Mouse (Mus musculus) adipocyte (in vitro differentiated cells): ENCODE measurements at regions not wholly inside any gene's neighbourhood (a gene's known extent, or its start where the extent isn't known, plus 50 kb on each side); places are given as distances from the start of the nearest gene placed in this dataset.

ENCODE experiments used
- DNase-seq: peaks from one replicate; pipeline ENCODE4 v3.0.0-alpha.2; 2016; ENCODE audit warnings: low spot score

DNA sequence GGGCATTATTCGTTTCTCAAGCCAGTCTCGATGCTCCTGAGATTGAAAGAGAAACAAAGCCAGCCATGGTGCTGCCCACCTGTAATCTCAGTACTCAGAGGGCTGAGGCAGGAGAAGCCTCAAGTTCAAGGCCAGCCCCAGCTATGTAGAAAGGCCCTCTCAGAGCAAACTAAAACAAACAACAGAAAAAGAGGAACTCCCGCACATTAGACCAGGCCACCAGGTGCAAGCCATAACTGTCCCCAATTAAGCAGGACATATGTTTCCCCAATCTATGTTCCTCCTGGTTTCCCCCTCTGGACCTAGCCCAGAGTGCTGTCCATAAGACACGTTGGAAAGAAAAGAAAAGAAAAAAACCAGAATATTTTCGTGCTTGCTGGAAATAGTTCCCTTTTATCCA is 142.5 kb downstream of the Cdc5l start:
- no peak for DNase-seq

DNA sequence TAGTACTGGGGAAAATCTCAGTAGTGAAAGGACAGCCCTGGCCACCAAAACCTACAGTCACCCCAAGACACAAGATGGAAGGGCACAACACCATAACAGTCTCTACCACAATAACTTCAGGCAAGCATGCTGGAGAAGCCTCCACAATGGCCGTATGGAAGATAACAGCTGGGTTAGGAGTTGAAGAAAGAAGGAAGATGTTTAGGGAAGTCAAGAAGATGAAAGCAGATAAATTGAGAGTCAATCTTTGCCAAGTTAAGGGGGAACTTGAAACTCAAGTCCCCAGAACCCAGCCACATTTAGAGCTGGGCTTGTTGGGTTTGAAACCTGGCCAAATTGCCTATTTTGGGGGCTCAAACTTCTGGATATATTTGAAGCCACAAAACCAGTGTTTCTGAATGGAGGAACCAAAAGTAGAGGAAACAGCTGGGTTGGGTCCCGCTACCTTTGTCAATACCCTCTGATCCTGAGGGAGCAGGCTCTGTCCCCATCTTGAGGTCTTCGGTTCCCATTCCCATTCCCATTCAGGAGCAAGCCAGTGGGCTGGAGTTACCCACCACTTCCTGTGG is 147.8 kb downstream of the Cdc5l start:
- no peak for DNase-seq

DNA sequence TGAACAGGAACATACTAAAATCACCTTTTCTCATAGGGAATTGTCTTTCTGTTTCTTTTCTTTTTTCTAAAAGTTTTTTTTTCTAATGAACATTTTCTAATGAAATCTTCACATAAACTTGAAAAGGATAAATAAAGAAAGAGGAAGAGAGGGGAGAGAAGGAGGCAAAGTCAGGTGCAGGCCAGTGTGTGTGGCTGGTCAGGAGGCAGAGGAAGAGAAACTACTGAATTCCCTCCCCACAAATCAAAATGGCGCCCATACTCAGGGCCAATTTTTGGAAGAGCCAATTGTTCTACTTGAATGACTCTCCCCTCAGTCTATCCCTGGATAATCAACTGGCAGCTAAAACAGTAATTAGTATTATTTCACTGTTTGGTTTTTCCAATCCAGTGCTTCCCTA is 152.0 kb downstream of the Cdc5l start:
- DNase-seq: no peak

DNA sequence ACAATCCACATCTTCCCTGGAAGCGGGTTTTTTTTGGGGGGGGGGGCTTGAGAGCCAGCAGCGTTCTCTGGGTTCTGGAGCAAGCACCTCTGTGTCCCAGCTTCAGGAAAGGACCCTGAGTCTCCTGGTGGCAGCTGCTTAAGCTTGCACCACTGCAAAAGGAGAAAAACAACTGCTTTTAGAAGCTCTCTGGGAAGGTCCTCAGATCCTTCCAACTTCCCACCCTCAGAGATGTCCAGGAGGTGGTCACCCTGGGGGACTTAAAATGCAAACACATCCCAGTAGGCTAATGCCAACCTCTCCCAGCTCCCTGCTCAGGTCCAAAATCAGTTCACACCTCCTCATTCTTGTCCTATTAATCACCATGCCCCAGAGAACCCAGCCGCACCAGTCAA is 153.7 kb downstream of the Cdc5l start:
- DNase-seq: no peak

DNA sequence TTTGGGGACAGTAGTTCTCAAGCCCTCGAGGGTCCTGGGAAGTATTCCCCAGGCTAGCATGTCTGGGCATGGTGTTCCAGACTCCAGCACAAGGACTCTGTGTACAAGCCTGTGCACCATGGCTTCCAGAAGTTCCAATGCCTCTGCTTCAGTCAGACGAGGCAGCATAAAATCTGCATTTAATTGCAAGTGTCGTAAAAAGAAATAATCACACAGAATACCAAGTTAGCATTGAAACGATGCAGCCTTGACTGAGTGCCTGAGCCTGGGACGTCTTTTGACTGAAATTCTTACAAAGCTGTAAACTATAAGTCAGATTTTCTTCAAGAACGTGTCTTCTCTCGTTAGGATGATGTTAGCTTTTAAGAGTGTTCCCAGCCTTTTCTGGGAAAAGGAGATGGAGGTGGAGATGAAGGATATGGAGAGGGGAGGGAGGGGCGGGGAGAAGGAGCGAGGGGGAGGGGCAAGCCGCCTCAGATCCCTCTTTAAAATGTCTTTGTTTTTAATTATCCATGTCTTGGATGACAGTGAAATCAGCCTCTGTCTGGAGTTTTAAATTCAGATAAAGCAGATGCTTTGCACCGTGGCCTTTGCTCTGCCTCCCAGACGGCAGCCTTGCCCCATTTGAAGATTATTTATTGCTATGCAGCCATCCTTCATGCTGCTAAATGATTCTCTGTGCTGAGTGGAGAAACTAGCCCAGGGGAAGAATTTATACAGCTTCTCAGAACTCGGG is 154.3 kb downstream of the Cdc5l start:
- DNase-seq: no peak

DNA sequence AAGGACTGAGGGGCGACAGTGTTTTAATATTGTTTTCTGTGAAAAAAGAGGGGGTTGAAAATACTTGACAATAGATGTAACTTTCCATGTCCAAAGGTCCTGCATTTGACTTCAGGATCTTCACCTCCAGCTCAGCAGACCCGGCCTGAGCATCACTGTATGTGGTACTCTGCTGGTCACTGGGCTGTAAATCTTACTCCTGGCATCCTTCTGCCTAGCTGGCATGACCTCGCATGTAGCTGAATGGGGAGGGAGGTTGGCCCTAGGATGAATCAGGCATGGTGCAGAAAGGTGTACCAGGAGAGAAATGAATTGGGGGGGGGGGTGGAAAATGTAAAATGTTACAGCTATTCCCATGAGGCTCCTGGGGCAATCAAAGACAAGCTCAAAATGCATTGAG is 156.0 kb downstream of the Cdc5l start:
- no peak for DNase-seq

DNA sequence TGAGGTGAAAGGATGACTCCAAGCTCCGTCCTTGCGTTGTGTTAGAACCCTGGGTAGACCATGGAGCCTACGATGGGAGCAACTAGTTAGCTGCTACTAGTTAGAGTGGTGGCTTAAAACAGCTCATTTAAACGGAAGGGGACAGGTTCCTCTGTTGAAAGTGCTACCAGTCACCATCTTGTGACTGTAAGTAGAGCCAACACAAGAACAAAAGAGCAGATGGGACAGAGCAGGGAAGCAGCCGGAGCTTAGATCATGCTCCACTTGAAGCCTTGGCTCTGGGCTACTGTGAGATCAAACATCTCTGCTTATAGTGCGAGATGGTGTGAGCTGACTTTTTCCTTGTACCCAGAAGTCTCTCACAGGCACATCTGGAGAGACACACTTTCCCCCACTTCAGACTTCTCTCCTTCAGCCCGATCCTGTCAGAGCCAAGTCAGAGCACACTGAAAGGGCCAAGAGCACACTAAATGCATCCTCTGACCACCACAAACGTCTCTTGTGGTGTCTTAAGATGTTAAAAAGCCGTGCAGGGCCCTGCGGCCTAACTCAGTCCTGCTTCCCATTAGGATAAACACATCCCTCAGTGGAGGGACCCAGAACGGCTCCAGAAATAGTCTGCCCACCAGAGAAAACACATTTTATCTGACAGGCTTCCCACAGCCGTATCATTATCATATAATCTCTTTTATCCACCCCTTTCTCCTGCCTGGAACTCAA is 156.7 kb downstream of the Cdc5l start:
- no peak for DNase-seq

DNA sequence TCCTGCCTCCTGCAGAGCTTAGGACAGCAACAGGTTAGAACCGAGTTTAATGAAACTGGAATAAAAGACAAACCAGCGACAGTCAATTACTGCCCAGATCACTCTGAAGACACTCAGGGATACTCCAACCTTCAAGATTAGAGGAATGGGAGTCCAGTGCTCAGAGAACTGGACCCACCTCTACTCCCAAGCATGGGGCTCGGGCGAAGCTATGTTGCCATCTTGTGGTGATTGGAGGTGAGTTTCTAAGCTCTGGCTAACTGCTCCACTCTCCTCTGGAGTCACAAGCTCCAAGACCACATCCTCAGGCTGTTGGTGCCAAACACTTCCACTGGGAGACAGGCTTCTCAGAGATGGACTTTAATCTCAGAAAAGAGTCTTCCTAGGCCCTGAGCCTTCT is 158.6 kb downstream of the Cdc5l start:
- peak; percentile 28 for DNase-seq

DNA sequence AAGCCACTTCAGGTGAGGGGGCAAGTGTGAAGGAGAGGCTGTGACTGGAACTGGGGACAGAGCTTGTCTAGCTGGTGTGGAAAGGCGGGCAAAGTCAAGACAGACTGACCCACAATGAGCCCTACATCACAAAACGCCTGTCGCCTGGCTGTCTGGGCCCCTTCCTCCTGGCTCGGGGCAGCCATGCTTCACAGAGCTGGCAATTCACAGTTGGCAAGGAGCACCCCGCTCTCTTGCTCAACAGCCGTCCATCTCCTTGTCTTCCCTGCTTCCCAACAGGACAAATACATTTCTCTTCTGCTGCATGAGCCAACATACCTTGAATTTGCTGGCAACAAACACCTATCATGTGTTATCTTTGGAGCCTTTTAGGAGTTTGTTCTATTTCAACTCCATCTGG is 166.8 kb downstream of the Cdc5l start:
- no peak for DNase-seq

DNA sequence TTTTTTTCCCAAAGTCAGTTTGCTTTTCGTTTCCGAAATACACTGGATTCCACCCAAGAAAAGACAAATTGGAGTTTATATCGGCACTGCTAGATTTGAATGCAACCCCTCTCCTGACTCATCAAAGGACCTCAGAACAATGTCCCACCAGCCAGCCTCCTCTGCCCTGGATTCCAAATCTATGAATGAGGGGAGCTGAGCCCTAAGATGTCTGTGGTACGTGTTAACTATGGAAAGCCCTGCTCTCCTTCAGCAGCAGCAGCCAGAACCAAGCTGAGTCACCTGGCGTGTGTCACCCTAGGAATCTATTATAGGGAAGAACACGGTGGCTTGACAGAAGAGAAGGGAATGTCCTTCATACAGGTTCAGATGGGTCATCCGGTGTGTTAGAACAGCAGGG is 167.9 kb downstream of the Cdc5l start:
- no peak for DNase-seq

DNA sequence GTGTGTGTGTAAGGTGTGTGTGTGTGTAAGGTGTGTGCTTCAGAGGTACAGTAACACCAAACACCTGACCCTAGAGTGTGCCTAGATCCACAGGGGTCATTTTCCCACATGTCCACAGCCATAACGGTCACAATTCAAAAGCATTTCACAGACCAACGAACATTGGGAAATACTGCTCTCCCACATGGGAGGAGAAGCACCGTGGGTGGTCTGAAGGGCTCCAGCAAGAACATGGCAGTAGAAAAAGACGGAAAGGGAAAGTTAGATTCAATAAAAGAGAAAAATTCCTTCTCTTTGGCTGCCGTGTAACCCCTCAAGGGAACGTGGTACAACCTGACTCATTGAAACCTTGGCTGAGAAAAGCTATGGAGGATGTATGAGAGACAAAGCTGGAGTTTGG is 169.1 kb downstream of the Cdc5l start:
- no peak for DNase-seq

DNA sequence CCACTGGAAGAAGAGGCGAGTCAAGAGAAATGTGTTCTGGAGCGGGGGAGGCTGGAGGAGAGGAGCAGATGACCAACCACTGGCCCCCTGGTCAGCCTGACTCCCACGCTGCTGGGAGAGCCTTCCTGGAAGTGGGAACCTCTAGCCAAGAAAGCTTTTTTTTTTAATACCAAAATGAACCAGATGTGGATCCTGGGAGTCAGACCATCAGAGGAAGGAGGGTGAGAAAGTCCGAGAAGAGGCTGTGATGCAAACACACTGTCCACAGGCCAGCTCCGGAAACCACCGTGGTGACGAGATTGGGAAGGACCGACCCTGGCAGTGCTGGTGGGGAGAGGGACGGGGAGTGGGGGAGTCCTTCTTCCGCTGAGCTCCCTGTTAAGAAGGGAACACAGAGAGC is 173.1 kb downstream of the Cdc5l start:
- no peak for DNase-seq

DNA sequence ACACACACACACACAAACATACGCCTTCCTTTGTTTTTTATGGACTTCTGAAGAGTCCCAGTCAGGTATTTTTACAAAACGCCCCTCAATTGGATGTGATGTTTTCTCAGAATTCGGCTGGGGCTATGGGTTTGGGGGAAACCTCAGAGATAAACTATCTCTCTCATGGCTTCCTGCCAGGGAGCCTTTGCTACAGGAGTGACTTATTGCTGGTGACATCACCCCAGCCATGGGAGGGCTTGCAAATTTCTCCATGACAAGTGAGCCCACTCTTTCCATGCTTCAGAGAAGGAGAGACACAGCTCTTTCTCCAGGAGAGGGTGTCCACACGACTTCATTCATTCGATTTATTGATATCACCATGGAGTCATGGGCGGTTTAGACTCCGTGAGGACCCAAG is 175.5 kb downstream of the Cdc5l start:
- no peak for DNase-seq

DNA sequence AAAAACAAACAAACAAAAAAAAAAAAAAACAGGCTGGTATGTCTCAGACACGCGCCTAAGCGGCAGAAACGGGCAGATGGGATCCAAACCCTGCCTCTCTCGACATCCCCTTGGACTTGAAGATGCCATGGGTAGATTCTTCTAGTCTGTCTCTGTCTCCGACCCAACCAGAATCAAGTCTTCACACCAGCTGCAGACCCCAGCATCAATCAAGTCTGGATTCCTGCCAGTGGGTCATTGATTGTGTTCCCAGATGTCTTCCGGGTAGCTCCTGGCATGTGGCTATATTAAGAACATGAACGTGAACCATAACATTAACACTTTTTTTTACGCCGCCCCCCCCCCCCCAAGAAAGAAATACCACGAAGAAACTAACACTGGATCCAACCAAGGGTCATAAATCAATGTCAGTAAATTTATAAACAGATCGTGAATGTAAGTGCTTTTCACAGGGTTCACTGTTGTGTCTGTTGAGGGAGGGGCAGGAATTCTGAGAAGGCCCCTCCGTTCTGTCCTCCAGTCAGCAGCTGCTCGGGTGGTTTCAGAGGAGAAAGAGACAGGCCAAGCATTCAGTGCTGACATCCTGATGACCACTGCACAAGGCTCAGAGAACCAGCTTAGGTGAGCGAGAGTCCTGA is 180.8 kb downstream of the Cdc5l start:
- no peak for DNase-seq

DNA sequence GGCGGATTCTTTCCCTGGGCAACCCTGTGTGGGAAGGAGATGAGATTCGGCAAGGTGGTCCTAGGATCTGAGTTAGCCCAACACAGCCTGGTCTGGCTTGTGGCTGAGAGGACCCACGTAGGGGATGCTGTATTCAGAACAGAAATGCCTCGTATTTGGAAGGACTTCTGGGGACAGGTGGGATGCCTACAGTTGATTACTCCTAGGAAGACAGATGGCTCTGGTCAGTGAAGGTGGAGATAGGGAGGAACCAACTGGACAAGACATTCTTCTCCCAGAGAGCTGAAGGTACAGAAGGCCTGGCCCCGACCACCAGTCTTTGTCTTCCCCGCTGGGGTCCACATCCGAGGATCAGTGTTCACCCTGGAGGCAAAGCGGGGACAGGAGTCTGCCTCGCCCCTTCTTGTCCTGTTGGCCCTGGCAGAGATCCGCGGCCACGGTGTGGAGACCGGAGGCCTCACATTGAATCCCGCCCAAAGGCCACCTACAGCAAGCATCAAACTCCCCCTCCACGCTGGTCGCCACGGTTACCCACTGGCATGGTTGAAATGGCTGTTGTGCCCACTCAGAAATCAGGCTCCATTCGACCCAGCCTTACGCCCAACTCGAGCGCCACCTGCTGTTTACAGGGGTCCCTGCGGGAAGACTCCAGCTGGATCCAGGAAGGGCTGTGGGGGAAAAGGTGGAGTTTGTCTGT is 182.4 kb downstream of the Cdc5l start:
- DNase-seq: peak; percentile 9

DNA sequence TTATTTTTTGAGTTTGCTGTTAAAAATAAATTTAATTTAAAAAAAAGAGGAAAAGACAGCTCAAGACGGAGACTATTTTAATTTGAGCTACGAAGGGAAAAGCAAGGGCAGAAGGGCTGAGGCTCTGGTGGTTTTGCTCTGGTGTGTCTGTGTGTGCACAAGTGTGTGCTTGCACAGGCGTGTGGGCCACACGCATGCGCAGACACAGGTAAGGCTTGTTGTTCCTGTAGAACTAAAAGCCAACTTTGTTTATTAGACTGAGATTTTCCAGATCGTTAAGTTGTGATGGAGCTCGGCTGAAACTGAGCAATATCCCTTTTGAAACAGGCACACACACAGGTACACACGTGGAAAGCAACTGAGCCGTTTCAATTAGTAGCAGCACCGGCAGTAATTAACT is 183.1 kb downstream of the Cdc5l start:
- DNase-seq: no peak

DNA sequence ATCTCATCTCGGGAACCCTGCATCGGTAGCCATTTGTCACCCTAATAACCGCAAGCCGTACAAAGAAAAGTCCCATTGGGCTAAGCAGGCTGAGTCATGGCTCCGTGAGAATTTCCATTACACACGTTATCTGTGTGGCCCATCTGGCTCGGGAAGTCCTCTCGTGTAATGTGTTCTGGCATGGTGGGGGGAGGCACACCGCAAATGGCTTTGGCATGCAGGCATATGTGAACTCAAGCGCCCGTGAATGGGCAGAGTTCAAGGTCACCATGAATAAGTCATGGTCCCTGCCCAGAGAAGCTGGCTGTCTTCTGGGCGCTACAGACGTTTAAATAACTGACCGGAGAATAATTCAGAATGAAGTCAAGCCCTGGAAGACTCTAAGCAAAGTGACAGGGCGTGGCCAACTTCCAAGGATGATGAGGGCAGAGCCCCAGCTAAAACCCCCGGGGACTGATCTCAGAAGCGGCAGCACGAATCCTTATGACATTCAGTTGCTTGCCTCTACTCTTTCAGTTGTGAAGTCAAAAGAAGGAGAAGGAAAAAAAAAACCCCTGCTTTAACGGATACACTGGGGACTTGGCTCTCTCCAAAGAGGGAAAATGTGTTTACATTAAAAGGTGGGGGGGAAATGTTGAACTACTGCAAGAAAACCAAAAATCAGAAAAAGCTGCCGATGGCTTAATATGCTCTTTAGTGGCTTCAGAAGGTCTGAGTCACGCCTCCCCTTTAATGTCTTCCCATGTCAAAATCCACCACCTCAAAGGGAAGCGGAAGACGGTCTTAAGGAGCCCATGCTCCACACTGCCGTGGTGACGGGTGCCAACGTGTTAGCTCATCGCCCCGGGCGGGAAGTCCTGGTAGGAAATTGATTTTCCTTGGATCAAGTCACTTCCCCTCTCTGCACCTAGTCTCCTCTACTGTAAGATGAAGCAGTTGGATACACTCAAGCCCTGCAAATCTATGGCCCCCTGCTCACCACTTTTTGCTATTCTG is 186.1 kb downstream of the Cdc5l start:
- DNase-seq: no peak

DNA sequence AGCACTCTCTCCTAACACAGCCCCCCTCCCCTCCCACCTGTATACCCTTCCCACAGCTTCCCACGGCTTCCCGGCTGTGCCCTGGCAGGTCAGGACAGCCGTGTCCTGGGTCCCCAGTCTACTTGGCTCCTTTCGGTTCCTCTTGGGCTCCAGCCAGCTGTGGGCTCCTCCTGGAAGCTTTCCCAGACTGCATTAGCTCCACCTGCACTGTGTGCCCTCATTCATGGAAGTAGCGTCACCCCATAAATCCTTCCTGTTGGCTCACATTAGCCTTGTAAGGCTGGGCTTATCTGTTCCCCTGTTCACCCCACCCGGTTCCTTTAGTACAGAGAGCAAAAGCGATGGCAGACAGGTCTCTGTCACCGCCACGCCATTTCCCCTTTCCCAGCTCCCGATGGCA is 188.7 kb downstream of the Cdc5l start:
- DNase-seq: no peak

DNA sequence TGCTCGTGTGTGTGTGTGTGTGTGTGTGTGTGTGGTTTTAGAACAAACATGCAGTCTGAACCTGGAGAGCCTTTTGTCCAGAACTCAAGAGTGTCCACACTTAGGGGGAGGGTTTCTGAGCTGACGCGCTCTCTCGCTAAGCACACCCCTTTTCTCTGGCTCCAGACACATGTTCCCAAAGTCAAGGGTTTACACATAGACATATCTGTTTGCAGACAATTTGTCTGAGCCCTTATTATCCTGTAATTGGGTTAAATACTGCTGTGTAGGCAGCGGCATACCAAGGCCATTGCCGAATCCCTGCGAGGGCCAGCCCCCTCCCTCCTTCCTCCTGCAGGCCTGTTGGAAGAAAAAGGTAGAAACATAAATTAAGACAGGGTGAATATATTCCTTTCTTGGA is 190.4 kb downstream of the Cdc5l start:
- DNase-seq: no peak

DNA sequence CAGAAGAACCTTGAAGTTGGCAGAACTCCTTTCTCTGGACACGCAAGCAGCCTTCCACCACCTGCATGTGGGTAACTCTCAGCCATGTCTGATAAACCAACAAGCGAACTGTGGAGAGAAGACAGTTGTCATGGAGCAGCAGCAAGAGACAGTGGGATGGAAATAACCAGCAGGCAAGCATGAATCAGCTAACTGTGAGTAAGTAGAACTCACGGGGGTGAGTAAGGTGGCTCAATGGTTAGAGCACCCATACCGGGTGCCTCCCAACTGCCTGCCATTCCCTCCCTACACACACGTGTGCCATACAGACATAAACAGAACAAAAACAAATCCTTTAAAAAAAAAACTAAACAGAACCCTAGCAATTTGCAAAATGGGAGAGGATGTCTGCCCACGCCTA is 191.5 kb downstream of the Cdc5l start:
- no peak for DNase-seq

DNA sequence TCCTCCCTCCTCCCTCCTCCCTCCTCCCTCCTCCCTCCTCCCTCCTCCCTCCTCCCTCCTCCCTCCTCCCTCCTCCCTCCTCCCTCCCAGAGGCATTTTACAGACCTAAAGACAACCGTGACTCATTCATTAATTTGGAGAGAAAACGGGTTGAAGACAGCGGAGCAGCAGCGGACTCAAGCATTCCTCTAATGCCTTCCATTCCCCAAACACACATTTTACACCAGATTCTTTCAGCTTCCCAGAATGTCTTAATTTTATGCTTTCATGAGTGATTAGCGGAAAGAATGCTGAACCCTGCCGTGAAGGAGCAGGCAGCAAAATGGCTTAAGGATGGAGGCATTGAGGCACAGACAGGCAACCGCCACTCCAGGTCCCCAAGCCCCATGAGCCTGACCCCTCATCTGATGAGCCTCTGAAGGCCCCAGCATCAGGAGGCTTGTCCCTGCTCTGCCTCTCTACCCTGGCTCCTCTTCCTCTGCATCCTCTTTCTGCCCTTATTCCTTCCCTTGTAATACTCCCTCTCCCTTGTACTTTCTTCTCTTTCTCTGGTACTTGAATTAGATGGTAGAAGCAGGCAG is 192.5 kb downstream of the Cdc5l start:
- no peak for DNase-seq
